Mouse (Mus musculus) embryonic facial prominence, embryonic 14.5 days (tissue): ENCODE data around the gene Lkaaear1. TPM values are rescaled to one million over a fixed set of nuclear protein-coding genes. Genes with fewer than 3 reads are reported as not detected.

Experiments
- ATAC-seq: fragments of 200-750 bp; cut with Nextera tagmentation; 2 replicates; pipeline ENCODE4 v1.8.0; 2017; ENCODE audit warnings: low read depth, moderate number of reproducible peaks, moderate TSS enrichment
- DNase-seq: peaks from one replicate; pipeline ENCODE4 v3.0.0-alpha.2; 2015; ENCODE audit warnings: low spot score
- H3K27ac ChIP-seq: fragments of 300-500 bp; sonication (generic); replicated peaks from 2 replicates; pipeline ENCODE4 v1.5.1; 2014; ENCODE audit warnings: low read depth, mild to moderate bottlenecking, low read length, moderate library complexity
- H3K27me3 ChIP-seq: fragments of 300-500 bp; sonication (generic); replicated peaks from 2 replicates; pipeline ENCODE4 v1.6.1; 2014; ENCODE audit warnings: low read length; ENCODE audit not compliant: control insufficient read depth, insufficient read depth
- H3K36me3 ChIP-seq: fragments of 300-500 bp; sonication (generic); 2 replicates; pipeline ENCODE4 v1.6.1; 2014; ENCODE audit warnings: low read length, mixed read lengths; ENCODE audit not compliant: control insufficient read depth, insufficient read depth
- H3K4me1 ChIP-seq: fragments of 300-500 bp; sonication (generic); 2 replicates; pipeline ENCODE4 v1.6.1; 2014; ENCODE audit warnings: antibody characterized with exemption, low read length; ENCODE audit not compliant: control insufficient read depth, insufficient read depth
- H3K4me2 ChIP-seq: fragments of 300-500 bp; sonication (generic); 2 replicates; pipeline ENCODE4 v1.6.1; 2014; ENCODE audit warnings: low read depth, mild to moderate bottlenecking, low read length, moderate library complexity, mixed read lengths
- H3K4me3 ChIP-seq: fragments of 300-500 bp; sonication (generic); 2 replicates; pipeline ENCODE4 v1.5.1; 2014; ENCODE audit warnings: low read depth, mild to moderate bottlenecking, low read length
- H3K9ac ChIP-seq: fragments of 300-500 bp; sonication (generic); 2 replicates; pipeline ENCODE4 v1.6.1; 2014; ENCODE audit warnings: low read depth, mild to moderate bottlenecking, low read length, moderate library complexity, mixed read lengths
- H3K9me3 ChIP-seq: fragments of 300-500 bp; sonication (generic); 2 replicates; pipeline ENCODE4 v1.6.1; 2016; ENCODE audit warnings: low read length; ENCODE audit not compliant: control insufficient read depth
- WGBS: fragments of 180-500 bp; shearing (Covaris S2); extraction: QIAGEN DNeasy Blood & Tissue Kit; methylation state at CpG from one replicate; pipeline ENCODE4 v1.1.7; 2014; 5-methylcytosine and 5-hydroxymethylcytosine counted together
- polyA plus RNA-seq: library from polyadenylated mRNA; unstranded; fragments of >200 nt; fragmentation: Nextera tagmentation; extraction: Ambion mirVana; gene quantifications from 2 replicates; pipeline ENCODE4 v1.2.1, GENCODE M21; 2014

Gene Lkaaear1
- polyA plus RNA-seq: not detected in 2 replicates

- no peak for ATAC-seq
- WGBS: 52% methylated on average over 5 of the region's 5 CpGs
These were observed at the start of gene Lkaaear1 for GRCm38 (mm10) chr2:181698241-181698640. Gene Lkaaear1, minus strand, starts transcription at chr2:181698442.

GRCm38 (mm10) chr2:181730051-181730450 lies 31.8 kb upstream of the Lkaaear1 start:
- H3K27ac ChIP-seq: no peak overlapping the region
- no peak overlapping the region for H3K4me3 ChIP-seq
- H3K4me2 ChIP-seq: no peak overlapping the region
- WGBS: 35% methylated on average over 3 of the region's 3 CpGs
- H3K4me1 ChIP-seq: no peaks in the 10 kb centered on the region
- no peak for ATAC-seq
- no peaks in the 10 kb centered on the region for H3K27me3 ChIP-seq
- DNase-seq: no peak
- H3K36me3 ChIP-seq: no peaks in the 10 kb centered on the region
- no peak overlapping the region for H3K9ac ChIP-seq
- H3K9me3 ChIP-seq: no peaks in the 10 kb centered on the region

More at GRCm38 (mm10) chr2:181698241-181698640, at the start of gene Lkaaear1:
- H3K9me3 ChIP-seq: no peaks in the 10 kb centered on the region
- no peak within 1 kb of the TSS for H3K9ac ChIP-seq
- no peaks in the 10 kb centered on the region for H3K27me3 ChIP-seq
- H3K4me3 ChIP-seq: no peak within 1 kb of the TSS
- no peaks in the 10 kb centered on the region for H3K4me1 ChIP-seq
- no peak within 1 kb of the TSS for H3K27ac ChIP-seq
- no peak for DNase-seq
- no peak within 1 kb of the TSS for H3K4me2 ChIP-seq
- no peaks in the 10 kb centered on the region for H3K36me3 ChIP-seq

- ATAC-seq (no peak), DNase-seq (no peak)
- whole genome bisulfite sequencing: 52% methylated on average over 9 of the region's 9 CpGs
- Histone ChIP-seq H3K4me3 (no peak overlapping the region), H3K27ac (no peak overlapping the region), H3K9me3 (no peaks in the 10 kb centered on the region), H3K27me3 (no peaks in the 10 kb centered on the region), H3K4me2 (no peak overlapping the region), H3K9ac (no peak overlapping the region), H3K36me3 (no peaks in the 10 kb centered on the region), H3K4me1 (no peaks in the 10 kb centered on the region)
These were observed 29.5 kb upstream of the Lkaaear1 start for GRCm38 (mm10) chr2:181727659-181728262.

- Histone ChIP-seq H3K4me3 (no peak overlapping the region), H3K27me3 (no peaks in the 10 kb centered on the region), H3K9me3 (no peaks in the 10 kb centered on the region), H3K4me2 (no peak overlapping the region), H3K36me3 (no peaks in the 10 kb centered on the region), H3K4me1 (no peaks in the 10 kb centered on the region), H3K9ac (no peak overlapping the region), H3K27ac (no peak overlapping the region)
- ATAC-seq: 0 out of 2 replicates have a peak, but pooled peaks have one; percentile 33
- WGBS: 4% methylated on average over 3 of the region's 3 CpGs
- peak; percentile 29 for DNase-seq
These were observed 24.0 kb upstream of the Lkaaear1 start for GRCm38 (mm10) chr2:181722213-181722612.

- Histone ChIP-seq H3K9me3 (no peaks in the 10 kb centered on the region), H3K27ac (no peak overlapping the region), H3K9ac (no peak overlapping the region), H3K4me2 (no peak overlapping the region), H3K36me3 (no peaks in the 10 kb centered on the region), H3K4me3 (no peak overlapping the region), H3K4me1 (no peaks in the 10 kb centered on the region), H3K27me3 (no peaks in the 10 kb centered on the region)
- DNase-seq (no peak), ATAC-seq (no peak)
These were observed 23.0 kb upstream of the Lkaaear1 start for GRCm38 (mm10) chr2:181721200-181721599.

- Histone ChIP-seq H3K36me3 (no peaks in the 10 kb centered on the region), H3K4me2 (no peak overlapping the region), H3K9me3 (no peaks in the 10 kb centered on the region), H3K4me1 (peaks cover 4% of the 10 kb centered on the region; the same call in 1 of the 2 replicates), H3K27ac (no peak overlapping the region), H3K9ac (no peak overlapping the region), H3K4me3 (no peak overlapping the region), H3K27me3 (no peaks in the 10 kb centered on the region)
- WGBS: 26% methylated on average over 3 of the region's 3 CpGs
- ATAC-seq: no peak
- DNase-seq: no peak
These were observed 21.8 kb upstream of the Lkaaear1 start for GRCm38 (mm10) chr2:181720061-181720460.

- no peak overlapping the region for H3K4me2 ChIP-seq
- no peaks in the 10 kb centered on the region for H3K9me3 ChIP-seq
- 32% methylated on average over 3 of the region's 3 CpGs for WGBS
- DNase-seq (peak; percentile 36), ATAC-seq (no peak)
- H3K27ac ChIP-seq: no peak overlapping the region
- no peak overlapping the region for H3K9ac ChIP-seq
- H3K27me3 ChIP-seq: no peaks in the 10 kb centered on the region
- no peak overlapping the region for H3K4me3 ChIP-seq
- H3K36me3 ChIP-seq: no peaks in the 10 kb centered on the region
- peaks cover 5% of the 10 kb centered on the region; the same call in 1 of the 2 replicates for H3K4me1 ChIP-seq
These were observed 18.7 kb upstream of the Lkaaear1 start for GRCm38 (mm10) chr2:181716991-181717390.

GRCm38 (mm10) chr2:181715382-181715781 lies 17.1 kb upstream of the Lkaaear1 start:
- H3K9me3 ChIP-seq: no peaks in the 10 kb centered on the region
- peak overlapping the region; percentile 37 for H3K4me2 ChIP-seq
- ATAC-seq (no peak), DNase-seq (no peak)
- no peak overlapping the region for H3K27ac ChIP-seq
- no peaks in the 10 kb centered on the region for H3K36me3 ChIP-seq
- H3K9ac ChIP-seq: peak overlapping the region; percentile 54
- H3K4me3 ChIP-seq: peak overlapping the region; percentile 17; the same call in 1 of the 2 replicates
- peaks cover 5% of the 10 kb centered on the region; the same call in 1 of the 2 replicates for H3K4me1 ChIP-seq
- 52% methylated on average over 3 of the region's 3 CpGs for WGBS
- H3K27me3 ChIP-seq: no peaks in the 10 kb centered on the region

GRCm38 (mm10) chr2:181714903-181715326 lies 16.7 kb upstream of the Lkaaear1 start, which contains the start of gene Oprl1:
Gene Oprl1, plus strand, starts transcription at chr2:181715016.
- 0% methylated on average over 7 of the region's 7 CpGs for WGBS
- ATAC-seq: peak; percentile 57; the same call in 1 of the 2 replicates
- Histone ChIP-seq H3K9me3 (no peaks in the 10 kb centered on the region), H3K4me3 (peak within 1 kb of the TSS; percentile 17; the same call in 1 of the 2 replicates), H3K9ac (peak within 1 kb of the TSS; percentile 54), H3K27ac (no peak within 1 kb of the TSS), H3K27me3 (no peaks in the 10 kb centered on the region), H3K4me2 (peak within 1 kb of the TSS; percentile 37), H3K4me1 (peaks cover 5% of the 10 kb centered on the region; the same call in 1 of the 2 replicates), H3K36me3 (no peaks in the 10 kb centered on the region)
- peak; percentile 50 for DNase-seq
